Mouse (Mus musculus) kidney, postnatal 14 days (tissue): ENCODE data around the gene Ppm1h.
"Not testable (repeated sequence)": the region's sequence is repeated elsewhere in the genome, so short reads cannot be mapped to it uniquely, and the experiment has no call there.

Experiments used
- DNase-seq: peaks from one replicate; pipeline ENCODE4 v3.0.0; 2022; ENCODE audit warnings: mixed read lengths

Ppm1h gene

DNA sequence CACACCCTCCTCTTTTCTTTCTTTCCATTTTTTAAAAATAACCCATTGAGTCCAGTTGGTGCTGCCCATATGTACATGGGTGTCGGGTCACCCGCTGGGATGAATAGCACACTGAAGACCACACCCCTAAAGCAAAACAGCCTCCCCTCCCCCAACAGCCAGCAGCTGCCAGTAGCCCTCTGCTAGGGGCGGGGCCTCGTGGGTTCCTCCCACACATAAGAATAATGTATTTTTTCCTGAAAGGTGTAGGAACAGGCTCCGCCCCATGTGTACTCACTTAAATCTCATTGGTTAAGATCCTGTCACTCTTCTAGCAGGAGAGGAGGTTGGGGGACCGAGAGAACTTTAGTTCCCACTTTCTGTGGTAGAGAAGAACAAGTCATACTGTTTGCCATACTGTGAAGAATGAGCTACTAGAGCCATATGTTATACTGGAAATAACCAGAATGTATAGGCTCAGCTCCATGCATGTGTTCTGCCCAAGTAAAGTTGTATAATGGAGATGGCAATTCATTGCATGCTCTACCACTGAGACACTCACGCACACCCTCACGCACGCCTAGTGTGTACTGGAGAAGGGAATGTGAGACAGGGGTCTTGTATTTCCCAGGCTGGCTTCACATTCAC, 231.0 kb downstream of the Ppm1h start:
- no peak for DNase-seq

GRCm38 (mm10) chr10:122910798-122911225, 232.2 kb downstream of the Ppm1h start:
- peak; percentile 81 for DNase-seq

- DNase-seq: no peak
These were observed 233.1 kb downstream of the Ppm1h start for GRCm38 (mm10) chr10:122911668-122912067.

GRCm38 (mm10) chr10:122912086-122912690, 233.6 kb downstream of the Ppm1h start:
- no peak for DNase-seq

- DNase-seq: peak; percentile 69
These were observed 234.3 kb downstream of the Ppm1h start for GRCm38 (mm10) chr10:122912701-122913368.

DNA sequence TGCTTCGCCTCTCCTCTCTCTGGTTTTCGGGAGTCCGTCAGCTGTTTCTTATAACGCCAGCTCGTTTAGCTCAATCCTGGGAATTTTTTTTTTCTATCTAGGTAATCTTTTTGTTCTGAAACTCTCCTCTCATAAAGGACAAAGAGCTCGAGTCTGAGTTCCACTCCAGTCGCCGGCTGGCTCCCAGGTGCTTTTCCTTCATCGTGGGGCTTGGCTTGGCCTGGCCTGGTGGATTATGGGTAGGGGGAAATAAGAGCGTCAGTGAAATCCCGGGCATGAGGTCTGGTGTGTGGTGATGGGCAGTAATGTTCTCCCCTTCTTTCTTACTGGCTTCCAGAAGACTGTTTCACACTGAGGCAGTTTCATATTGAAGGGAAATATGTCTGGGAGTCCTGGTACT, 234.8 kb downstream of the Ppm1h start:
- no peak for DNase-seq

DNA sequence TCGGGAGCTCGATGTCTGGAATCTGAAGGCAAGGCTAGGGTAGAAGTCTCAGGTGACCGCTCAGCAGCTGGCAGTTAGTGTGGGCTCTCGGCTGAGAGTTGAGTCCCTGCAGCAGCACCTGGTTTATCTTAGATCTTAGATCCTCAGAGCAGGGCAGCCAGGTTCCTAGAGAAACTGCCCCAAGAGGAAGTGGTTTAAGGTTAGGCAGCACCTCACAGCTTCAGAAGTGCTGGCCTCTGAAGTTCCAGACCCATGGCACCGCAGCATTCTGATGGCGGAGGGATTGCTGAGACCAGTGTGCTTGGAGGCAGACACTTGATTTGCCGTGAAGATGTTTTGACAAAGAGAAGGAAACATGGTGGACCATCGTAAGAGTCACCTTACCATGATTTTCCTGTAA, 237.3 kb downstream of the Ppm1h start:
- no peak for DNase-seq

GRCm38 (mm10) chr10:122917648-122918324, 239.2 kb downstream of the Ppm1h start:
- no peak for DNase-seq

GRCm38 (mm10) chr10:122918325-122918694, 239.7 kb downstream of the Ppm1h start:
- DNase-seq: no peak

DNA sequence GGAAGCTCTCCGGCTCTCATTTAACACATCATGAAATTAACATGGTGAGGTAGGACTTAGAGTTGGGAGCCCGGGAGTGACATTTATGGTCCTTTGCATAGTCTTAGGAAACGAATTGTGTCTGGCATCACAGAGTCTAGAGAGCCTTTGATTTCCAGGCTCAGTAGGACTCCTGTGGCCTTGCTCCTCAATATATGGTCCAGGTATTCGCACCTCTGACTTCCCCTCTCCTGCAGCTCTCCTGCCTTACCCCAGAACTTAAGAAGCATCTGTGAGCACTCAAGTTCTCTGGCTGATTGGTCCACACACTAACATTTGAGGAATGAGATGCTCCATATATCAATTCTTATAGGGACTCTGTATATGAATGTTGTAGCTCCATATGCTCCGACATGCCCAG, 240.2 kb downstream of the Ppm1h start:
- DNase-seq: no peak

DNA sequence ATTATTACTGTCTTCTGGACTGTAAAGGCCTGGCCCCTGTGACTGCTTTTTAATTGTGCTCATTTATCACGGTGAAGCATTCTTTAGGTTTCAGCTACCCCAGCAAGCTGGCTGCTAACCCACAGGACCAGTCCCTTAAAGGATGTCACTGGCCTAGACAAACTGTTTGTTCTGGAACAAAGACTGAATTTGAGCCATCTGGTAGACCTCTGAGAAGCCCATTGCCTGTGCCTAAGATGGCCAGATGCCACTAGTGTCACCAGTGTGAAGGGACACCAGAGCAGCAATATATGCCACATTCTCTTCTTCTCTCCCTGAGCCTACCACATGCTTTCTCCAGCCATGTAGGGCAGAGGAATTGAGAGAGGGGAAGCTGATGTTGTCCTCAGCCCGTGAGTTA, 240.9 kb downstream of the Ppm1h start:
- no peak for DNase-seq

- DNase-seq: no peak
These were observed 241.7 kb downstream of the Ppm1h start for GRCm38 (mm10) chr10:122920218-122920795.

GRCm38 (mm10) chr10:122922226-122922625, 243.7 kb downstream of the Ppm1h start:
- DNase-seq: no peak

DNA sequence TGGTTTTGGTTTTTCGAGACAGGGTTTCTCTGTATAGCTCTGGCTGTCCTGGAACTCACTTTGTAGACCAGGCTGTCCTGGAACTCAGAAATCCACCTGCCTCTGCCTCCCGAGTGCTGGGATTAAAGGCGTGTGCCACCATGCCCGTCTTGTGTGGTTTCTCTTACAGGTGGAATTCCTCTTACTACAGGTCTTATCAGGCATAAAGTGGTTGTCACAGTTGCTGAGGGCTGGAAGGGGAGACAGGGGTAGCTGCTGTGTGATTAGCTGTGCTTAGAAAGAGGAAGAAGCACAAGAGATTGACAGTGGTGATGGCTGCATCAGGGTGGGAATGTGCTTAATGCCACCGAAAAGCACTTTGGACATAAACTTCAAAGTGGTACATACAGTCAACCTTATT, 246.0 kb downstream of the Ppm1h start:
- not testable (repeated sequence) for DNase-seq

GRCm38 (mm10) chr10:122926275-122926674, 247.7 kb downstream of the Ppm1h start:
- DNase-seq: no peak

- DNase-seq: no peak
These were observed 252.0 kb downstream of the Ppm1h start for GRCm38 (mm10) chr10:122930520-122930919.

- peak; percentile 59 for DNase-seq
These were observed 252.8 kb downstream of the Ppm1h start for GRCm38 (mm10) chr10:122931193-122931832.

DNA sequence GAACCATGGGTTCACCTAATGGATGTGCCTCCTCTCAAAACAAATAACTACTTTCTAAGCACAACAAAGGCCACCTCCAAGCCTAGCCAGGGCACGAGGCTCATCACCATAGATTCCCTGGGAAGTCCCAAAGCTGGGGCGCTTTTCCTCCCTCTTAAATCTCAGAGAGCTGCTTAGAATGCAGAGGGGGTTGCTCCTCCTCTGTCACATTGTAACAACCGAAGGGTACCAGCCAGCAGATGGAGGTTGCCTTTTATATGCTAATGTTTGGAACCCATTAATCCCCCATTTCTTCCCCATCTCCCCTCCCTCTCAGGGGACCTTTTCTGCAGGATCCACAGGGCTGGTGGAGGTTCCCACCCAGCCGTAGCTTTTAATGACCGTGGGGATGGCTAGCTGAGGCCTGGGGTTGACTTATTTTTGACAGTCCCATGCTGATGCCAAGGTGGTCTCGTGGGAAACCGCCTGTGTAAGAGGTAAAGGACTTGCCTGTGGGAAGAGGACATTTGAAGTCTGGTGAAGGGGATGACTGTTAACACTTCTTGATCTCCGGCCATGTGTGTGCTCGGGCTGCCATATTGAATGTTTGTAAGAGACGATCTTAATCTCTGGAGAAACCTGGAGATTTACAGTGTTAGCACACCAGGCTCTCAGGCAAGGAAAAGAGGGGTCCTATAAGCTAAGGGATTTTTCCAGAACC, 253.4 kb downstream of the Ppm1h start:
- DNase-seq: no peak

GRCm38 (mm10) chr10:122933053-122933838, 254.7 kb downstream of the Ppm1h start:
- DNase-seq: no peak

GRCm38 (mm10) chr10:122935406-122935805, 256.8 kb downstream of the Ppm1h start:
- not testable (repeated sequence) for DNase-seq

- not testable (repeated sequence) for DNase-seq
These were observed 258.8 kb downstream of the Ppm1h start for GRCm38 (mm10) chr10:122937380-122937779.
